Mouse (Mus musculus): ENCODE measurements around the gene Btc. TPM values are rescaled to one million over a fixed set of nuclear protein-coding genes. Genes with fewer than 3 reads are reported as not detected.

The Btc gene
- total RNA-seq, 1 experiment from 2014 or later: 3.1 TPM

DNA sequence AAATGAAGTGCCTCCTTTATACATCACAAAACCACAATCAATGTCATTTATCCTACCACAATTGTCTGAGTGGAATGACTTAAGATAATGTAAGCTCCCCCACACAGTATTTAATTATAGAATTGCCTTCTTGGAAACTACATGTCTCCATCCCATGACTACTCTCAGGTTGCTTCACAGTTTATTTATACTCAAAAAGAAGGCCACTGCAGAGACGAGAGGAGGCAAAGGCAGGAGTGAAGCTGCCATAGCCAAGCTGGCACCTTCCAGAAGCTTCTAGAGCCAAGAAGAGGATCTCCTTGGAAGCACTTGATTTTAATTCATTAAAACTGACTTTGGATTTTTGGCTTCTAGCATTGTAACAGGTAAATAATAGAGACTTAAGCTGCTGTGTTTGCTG lies 81.0 kb downstream of the Btc start:
- no peak for DNase-seq

DNA sequence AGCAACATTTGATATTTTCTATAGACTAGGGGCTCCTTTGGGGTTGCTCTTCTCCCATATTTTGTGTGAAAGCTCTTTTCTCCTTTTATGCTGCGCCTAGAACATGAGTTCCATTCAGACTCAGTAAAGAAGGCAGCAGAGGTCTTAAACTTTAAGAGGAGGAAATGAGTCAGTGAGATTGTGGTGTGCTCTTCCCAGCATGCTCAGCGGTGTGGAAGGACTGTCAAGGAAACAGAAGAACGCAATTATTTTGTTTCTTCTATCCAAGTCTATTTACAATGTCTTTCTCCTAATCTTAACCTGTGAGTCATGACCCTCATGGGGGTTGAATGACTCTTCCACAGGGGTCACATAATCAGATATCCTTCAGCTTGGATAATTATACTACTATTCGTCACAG lies 82.4 kb downstream of the Btc start:
- DNase-seq: no peak

DNA sequence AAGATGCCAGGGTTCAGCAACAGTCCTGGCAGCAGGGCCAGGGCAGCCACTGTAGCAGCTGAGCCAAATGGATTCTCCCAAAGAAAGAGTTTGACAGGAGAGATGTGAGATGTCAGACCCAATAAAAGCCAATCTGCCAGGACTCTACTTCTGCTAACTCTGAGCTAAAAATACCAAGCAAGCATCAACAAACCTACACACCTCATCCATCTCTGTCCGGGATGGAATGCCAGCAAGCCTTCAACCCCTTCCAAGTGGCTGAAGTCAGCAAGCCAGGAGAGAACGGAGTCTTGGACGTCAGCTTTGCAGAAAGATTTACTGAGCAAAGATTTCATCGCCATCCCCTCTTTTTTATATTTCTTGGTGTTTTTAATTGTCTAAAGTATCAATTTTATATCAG lies 88.8 kb downstream of the Btc start:
- DNase-seq: no peak

DNA sequence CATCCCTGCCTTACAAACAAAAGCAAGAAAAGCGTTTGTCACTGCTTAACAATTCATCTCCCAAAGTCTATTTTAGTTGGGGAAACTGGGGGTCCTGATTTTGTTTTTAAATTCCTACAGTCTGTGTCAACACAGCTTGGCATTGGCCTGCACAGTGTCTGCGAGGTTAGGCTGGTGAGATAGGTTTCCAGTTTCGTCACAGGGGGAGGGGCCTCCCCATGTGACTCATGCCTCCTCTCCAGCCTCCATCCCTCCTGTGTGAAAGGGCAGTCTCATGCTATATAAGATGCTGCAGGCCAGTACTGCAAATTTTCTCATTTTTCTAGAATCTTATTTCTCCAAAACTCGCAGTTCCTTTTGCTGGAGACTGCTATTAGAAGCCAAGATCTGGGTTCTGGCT lies 91.0 kb downstream of the Btc start:
- no peak for DNase-seq

DNA sequence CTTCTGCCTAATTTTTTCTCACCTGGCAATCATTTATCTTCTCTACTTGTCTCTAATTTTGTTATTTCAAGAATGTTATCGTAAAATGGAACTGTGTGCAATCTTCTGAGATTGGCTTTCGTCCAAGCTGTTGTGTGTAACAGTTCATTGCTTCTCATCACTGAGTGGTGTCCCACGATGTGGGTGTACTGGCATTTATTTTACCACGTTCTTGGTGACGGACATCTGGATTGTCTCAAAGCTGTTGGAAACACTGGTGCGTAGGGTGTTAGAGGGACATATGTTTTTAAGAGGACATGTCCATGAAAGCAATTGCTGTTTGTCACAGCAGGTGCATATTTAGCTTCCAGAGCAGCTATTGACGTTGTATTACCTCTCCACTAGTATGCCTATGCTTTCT lies 94.2 kb downstream of the Btc start:
- no peak for DNase-seq

DNA sequence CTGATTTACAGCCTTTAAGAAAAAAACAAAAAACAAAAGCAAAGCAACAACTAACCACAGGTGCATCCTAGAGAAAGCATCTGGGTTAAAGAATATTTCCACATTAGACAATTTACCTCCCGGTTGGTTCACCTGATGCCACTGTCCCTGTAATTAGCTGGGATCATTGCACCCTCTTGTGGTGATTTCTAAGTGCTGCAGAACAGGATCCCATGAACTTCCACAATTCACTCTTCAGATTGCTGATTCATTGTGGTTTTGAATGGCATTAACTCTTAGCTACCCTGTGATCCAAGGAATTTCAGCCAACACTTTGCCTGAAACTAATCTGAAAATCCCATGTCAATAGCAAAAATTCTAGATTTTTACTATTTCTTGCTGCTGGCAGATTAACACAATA lies 94.9 kb downstream of the Btc start:
- peak; percentile 44 for DNase-seq

Other genes with a start within 250 kb of the Btc start
- 57.0 and 61.0 TPM in 2 replicates for gene Parm1, start 114.6 kb upstream of the Btc start, total RNA-seq (2021)